Mouse (Mus musculus) limb, embryonic 10.5 days (tissue): ENCODE measurements around the gene Upk1b. TPM values are rescaled to one million over a fixed set of nuclear protein-coding genes. Genes with fewer than 3 reads are reported as not detected.
A peak's percentile ranks its signal among the peaks of the same experiment; 100 is the strongest.

Source experiments
- DNase-seq: peaks from one replicate; pipeline ENCODE4 v3.0.0-alpha.2; 2017; ENCODE audit warnings: low spot score
- H3K27ac ChIP-seq: fragments of 300-500 bp; sonication (generic); 2 replicates; pipeline ENCODE4 v1.5.1; 2016; ENCODE audit warnings: mild to moderate bottlenecking
- H3K27me3 ChIP-seq: fragments of 300-500 bp; sonication (generic); 2 replicates; pipeline ENCODE4 v1.6.1; 2016; ENCODE audit warnings: low read depth, mild to moderate bottlenecking; ENCODE audit not compliant: poor library complexity, severe bottlenecking
- H3K36me3 ChIP-seq: fragments of 300-500 bp; sonication (generic); 2 replicates; pipeline ENCODE4 v1.6.1; 2016; ENCODE audit warnings: mild to moderate bottlenecking, moderate library complexity
- H3K4me1 ChIP-seq: fragments of 300-500 bp; sonication (generic); 2 replicates; pipeline ENCODE4 v1.6.1; 2016
- H3K4me3 ChIP-seq: fragments of 300-500 bp; sonication (generic); 2 replicates; pipeline ENCODE4 v1.5.1; 2016; ENCODE audit warnings: mild to moderate bottlenecking, moderate library complexity
- H3K9me3 ChIP-seq: fragments of 300-500 bp; sonication (generic); replicated peaks from 2 replicates; pipeline ENCODE4 v1.6.1; 2016; ENCODE audit warnings: mild to moderate bottlenecking
- WGBS: fragments of 180-500 bp; shearing (Covaris S2); methylation state at CpG from one replicate; pipeline ENCODE4 v1.1.7; 2016; 5-methylcytosine and 5-hydroxymethylcytosine counted together
- polyA plus RNA-seq: library from polyadenylated mRNA; unstranded; fragments of >200 nt; fragmentation: Nextera tagmentation; extraction: Ambion mirVana; gene quantifications from 2 replicates; pipeline ENCODE4 v1.2.1, GENCODE M21; 2016

Gene Upk1b
- polyA plus RNA-seq, 1 experiment from 2014 or later, result 3.4 TPM

DNA sequence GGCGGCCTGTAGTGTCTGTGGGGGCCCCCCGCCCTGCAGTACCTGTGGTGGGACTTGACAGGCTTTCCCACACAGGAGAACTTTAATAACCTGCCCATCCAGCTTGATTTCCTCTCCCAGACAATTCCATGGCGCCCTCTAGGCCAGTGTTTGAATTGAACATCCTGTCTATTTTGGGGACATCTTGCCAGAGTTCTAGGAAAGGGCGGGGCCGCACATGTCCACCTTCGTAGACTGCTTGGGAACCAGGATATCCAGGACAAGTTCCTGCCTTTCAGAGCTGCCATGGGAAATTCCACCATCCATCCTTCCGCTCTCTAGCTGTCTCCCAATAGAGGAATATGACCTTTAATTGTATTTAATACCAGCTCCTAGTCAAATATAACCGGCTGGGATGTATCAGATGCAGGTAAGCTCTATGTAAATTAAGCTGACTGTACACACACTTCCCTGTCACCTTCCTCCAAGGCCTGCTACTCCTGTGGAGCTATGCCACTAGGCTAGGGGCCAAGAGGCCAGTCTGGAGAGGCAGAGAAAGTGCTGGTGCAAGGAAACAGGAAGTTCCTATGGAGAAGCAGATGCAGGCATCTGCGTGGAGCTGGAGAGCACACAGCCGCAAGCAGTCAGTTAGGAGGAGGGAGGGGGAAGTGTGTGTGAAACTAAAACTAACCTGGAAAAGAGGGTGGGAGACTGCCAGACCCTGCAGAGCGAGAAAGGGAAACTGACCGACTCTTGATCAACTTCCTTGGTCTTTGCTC, 41.8 kb downstream of the Upk1b start:
- H3K4me3 ChIP-seq, result no peak overlapping the region
- DNase-seq, result peak; percentile 27
- peaks cover 32% of the 10 kb centered on the region for H3K36me3 ChIP-seq
- no peaks in the 10 kb centered on the region for H3K27me3 ChIP-seq
- no peak overlapping the region for H3K27ac ChIP-seq
- H3K4me1 ChIP-seq, result peaks cover 34% of the 10 kb centered on the region
- 86% methylated on average over 12 of the region's 12 CpGs for WGBS
- no peaks in the 10 kb centered on the region for H3K9me3 ChIP-seq

DNA sequence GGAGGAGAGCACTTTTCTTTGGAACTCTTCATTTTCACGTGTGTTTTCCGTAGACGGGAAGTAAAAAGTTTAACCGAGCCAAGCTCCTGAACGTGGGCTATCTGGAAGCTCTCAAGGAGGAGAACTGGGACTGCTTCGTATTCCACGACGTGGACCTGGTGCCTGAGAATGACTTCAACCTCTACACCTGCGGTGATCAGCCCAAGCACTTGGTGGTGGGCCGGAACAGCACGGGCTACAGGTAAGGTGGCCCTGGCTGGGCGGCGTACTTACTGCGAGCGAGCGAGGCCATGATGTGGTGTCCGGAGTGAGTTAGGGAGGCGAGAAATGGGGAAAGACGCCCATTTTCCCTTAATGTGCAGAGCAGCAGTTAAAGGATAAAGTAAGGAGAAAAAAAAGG, 42.5 kb downstream of the Upk1b start:
- H3K4me1 ChIP-seq, result peaks cover 40% of the 10 kb centered on the region
- 95% methylated on average over 19 of the region's 19 CpGs for WGBS
- DNase-seq, result peak; percentile 20
- no peak overlapping the region for H3K27ac ChIP-seq
- no peaks in the 10 kb centered on the region for H3K27me3 ChIP-seq
- no peak overlapping the region for H3K4me3 ChIP-seq
- peaks cover 25% of the 10 kb centered on the region for H3K36me3 ChIP-seq
- H3K9me3 ChIP-seq, result no peaks in the 10 kb centered on the region

DNA sequence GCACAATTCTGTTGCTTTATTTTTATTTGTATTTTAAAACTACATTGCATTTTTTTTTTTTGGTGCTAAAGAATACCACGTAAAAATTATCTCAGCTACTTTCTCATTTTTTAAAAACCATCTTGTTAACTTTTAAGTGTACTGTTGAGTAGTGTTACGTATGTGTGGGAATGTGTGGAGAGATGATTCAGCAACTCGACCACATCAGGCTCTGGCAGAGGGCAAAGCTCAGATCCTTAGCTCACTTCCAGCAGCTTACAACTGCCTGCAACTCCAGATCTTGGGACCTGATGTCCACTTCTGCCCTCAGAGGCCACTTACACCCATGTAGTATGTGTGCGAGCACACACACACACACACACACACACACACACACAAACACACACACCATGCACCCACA, 43.6 kb downstream of the Upk1b start:
- Histone ChIP-seq H3K27me3 (no peaks in the 10 kb centered on the region), H3K9me3 (no peaks in the 10 kb centered on the region), H3K4me1 (peaks cover 41% of the 10 kb centered on the region), H3K36me3 (peaks cover 25% of the 10 kb centered on the region), H3K4me3 (no peak overlapping the region), H3K27ac (peak overlapping the region; percentile 47; the same call in 1 of the 2 replicates)
- no peak for DNase-seq
- WGBS, result 85% methylated on average over 4 of the region's 4 CpGs

DNA sequence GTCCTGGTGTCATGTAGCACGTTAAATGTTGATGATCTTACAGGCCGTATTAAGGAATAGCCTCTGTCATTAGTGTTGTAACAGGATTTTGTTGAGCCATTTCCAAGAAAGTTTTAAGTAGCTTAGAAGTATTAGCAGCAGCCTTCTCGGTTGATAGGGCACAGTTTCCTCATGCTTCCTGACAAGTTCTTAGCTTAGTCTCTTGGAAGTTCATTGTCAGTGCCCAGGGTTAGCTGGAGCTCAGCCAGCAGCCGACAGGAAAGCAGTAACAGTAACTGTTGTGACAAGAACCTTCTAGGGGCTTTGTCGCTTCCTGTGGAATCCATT, 44.0 kb downstream of the Upk1b start:
- Histone ChIP-seq H3K4me3 (no peak overlapping the region), H3K36me3 (peaks cover 25% of the 10 kb centered on the region), H3K27ac (peak overlapping the region; percentile 47; the same call in 1 of the 2 replicates), H3K4me1 (peaks cover 42% of the 10 kb centered on the region), H3K27me3 (no peaks in the 10 kb centered on the region), H3K9me3 (no peaks in the 10 kb centered on the region)
- WGBS, result 65% methylated on average over 5 of the region's 5 CpGs
- DNase-seq, result no peak

DNA sequence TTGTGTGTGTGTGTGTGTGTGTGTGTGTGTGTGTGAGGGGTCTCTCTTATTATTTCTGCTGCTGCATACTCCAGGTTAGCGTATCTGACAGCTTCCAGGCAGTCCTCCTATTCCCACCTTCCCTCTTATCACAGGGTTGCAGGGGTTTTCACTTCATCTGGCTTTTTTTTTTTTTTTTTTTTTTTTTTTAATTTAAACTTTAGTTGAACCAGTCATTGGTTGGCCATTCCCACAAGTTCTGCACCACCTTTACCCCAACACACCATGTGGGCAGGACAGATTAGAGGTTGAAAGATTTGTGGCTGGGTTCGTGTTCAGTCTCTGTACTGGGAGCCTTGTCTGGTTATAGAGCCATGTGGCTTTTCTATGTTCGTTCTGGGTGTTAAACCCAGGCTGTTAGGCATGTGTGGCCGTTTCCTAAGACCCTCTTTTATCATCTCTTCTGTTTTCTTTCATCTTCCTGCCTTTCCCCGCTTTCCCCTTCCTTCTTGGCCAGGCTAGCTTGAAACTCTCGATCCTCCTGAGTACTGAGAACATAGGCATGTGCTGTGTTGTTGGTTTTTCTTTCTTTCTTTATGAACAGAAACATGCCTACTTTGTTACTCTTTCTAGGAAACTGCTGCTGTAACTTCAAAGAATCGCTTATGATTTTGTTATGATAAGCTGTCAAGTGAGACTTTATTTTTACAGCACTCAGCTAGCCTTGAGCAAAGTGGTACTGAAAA, 44.5 kb downstream of the Upk1b start:
- H3K27me3 ChIP-seq, result no peaks in the 10 kb centered on the region
- WGBS, result 64% methylated on average over 7 of the region's 7 CpGs

DNA sequence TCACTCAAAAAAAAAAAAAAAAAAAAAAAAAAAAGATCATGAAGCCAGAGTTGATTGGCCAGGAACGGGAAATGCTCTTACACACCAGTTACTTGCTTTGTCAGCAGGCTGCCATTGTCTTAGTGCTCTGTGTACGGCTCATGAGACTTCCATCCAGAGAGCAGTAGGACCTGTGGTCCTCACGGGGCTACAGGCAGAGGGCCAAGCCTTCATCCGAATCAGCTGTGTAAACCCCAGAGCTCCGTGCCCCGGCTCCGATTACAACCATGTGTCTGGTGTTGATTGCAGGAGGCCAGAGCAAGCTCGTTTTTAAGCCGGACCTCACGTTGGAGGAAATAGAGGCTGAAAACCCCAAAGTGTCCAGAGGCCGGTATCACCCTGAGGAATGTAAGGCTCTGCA, 46.5 kb downstream of the Upk1b start:
- no peak overlapping the region for H3K4me3 ChIP-seq
- peaks cover 15% of the 10 kb centered on the region for H3K36me3 ChIP-seq
- no peak overlapping the region for H3K27ac ChIP-seq
- WGBS, result 37% methylated on average over 11 of the region's 11 CpGs
- H3K9me3 ChIP-seq, result no peaks in the 10 kb centered on the region
- no peaks in the 10 kb centered on the region for H3K27me3 ChIP-seq
- H3K4me1 ChIP-seq, result peaks cover 47% of the 10 kb centered on the region
- peak; percentile 39 for DNase-seq

More for the DNA sequence above, 44.5 kb downstream of the Upk1b start:
- H3K4me3 ChIP-seq, result no peak overlapping the region
- no peaks in the 10 kb centered on the region for H3K9me3 ChIP-seq
- H3K4me1 ChIP-seq, result peaks cover 47% of the 10 kb centered on the region
- H3K36me3 ChIP-seq, result peaks cover 21% of the 10 kb centered on the region
- DNase-seq, result peak; percentile 29
- H3K27ac ChIP-seq, result 0 out of 2 replicates have a peak overlapping the region, but pooled peaks have one; percentile 51

DNA sequence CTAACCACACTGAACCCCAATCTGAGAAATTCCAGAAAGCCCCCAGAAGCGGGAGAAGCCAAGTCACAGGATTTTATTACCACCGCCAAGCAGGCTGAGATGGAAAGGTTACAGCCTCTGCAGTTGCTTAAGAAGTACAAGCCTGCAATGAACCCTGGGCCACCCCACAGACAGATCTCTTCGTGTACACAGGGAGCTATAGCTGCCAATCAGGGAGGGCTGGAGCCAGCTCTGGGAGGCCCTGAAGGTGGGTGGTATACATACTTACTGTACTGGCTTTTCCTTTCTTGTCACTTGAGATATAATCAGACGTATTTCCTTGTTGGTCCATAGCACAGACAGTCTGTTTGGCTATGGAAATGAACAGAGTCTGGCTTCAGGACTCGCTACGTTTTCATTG, 49.3 kb downstream of the Upk1b start:
- H3K27me3 ChIP-seq, result no peaks in the 10 kb centered on the region
- WGBS, result 74% methylated on average over 6 of the region's 6 CpGs
- H3K4me3 ChIP-seq, result no peak overlapping the region
- no peak overlapping the region for H3K27ac ChIP-seq
- peaks cover 29% of the 10 kb centered on the region for H3K4me1 ChIP-seq
- peak; percentile 29 for DNase-seq
- H3K9me3 ChIP-seq, result no peaks in the 10 kb centered on the region
- H3K36me3 ChIP-seq, result 0 out of 2 replicates have a peak, but pooled peaks cover 3% of the 10 kb centered on the region

DNA sequence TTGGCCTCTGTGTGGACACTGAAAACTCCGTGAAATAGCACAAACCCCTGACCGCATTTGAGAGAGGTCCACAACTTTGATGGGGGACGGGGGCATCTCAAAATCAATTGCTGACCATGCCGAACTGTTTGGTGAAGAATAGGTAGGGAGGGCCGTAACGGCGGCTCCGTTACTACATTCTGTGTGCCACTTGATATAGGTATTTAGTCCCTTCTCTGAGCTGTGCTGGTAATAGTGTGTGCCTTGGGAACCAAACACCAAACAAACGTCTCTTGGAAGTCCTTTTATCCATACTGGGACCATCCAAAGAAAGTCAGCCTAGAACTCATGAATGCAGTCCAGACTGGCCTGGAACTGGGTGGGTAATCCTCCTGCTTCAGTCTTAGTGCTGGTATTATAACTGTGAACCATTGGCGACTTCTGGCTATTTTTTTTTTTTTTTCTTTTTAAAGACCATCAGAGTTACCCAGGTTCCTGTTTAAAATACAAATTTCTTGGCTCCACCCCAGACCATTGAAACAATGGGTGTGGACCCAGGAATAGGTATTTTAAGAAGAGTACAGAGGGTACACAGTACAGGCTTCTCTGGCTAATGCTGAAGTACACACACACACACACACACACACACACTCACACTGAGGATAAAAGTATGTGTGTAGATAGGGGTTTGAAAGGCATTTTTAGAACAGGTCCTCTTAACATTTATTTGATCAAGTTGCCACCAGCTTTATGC, 56.0 kb downstream of the Upk1b start:
- Histone ChIP-seq H3K4me3 (no peak overlapping the region), H3K4me1 (peaks cover 14% of the 10 kb centered on the region), H3K27me3 (peaks cover 15% of the 10 kb centered on the region; the same call in 1 of the 2 replicates), H3K36me3 (no peaks in the 10 kb centered on the region), H3K9me3 (no peaks in the 10 kb centered on the region), H3K27ac (no peak overlapping the region)
- peak; percentile 27 for DNase-seq
- 90% methylated on average over 10 of the region's 10 CpGs for WGBS

DNA sequence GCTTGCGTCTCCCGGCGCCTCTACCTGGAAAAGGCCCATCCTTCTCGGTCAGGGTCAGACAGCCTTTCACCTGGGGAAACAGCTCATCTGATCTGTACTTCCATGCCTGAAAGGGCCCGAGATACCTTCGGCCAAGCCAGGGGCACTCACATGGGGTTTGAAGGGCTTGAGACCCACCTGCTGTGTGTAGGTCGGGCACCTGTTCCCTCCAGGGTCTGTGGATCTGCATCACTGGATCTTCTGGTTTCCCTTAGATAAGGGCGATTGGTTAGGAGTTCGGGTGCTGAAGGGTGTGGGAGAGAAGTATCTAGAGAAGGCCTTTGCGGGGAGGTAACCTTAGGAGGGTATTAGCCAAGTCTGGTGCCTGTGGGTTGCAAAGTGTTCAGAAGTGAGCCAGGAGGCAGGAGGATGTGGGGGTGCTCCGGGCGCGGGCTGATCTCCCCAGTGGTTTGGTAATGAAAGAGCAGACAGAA, 57.4 kb downstream of the Upk1b start:
- Histone ChIP-seq H3K9me3 (no peaks in the 10 kb centered on the region), H3K4me1 (peaks cover 14% of the 10 kb centered on the region), H3K27ac (peak overlapping the region; percentile 91), H3K36me3 (no peaks in the 10 kb centered on the region), H3K4me3 (peak overlapping the region; percentile 75), H3K27me3 (peaks cover 15% of the 10 kb centered on the region; the same call in 1 of the 2 replicates)
- WGBS, result under 1% methylated on average over 13 of the region's 13 CpGs
- DNase-seq, result peak; percentile 66

DNA sequence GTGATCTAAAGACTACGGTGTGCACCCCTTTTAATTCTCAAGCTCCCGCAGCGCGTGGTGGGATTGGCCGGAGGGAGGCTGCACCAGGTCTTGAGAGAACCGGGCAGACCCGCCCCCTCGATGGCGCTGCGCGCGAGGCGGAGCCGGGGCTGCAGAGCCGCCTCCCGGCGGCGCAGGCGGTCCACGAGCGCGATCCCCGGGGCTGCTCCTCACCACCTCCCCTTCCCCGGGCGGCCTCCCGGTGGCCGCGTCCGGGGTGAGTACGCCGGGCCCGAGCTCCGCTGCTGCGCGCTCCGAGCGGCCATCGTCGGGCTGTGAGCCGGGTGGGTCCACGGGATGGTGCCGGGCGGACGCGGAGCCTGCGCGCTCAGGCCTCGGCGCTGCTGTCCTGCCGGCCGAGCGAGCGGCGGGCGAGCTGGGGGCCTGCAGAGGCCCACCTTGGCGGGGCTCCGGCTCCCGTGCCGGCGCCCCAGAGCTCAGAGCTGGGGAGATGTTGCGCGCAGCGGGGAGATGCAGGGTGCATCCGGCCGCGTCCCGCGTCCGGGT, 57.9 kb downstream of the Upk1b start, which contains the start of gene B4galt4:
Gene B4galt4 (plus strand): TSS at position 152 of the 546 bp plus-strand sequence.
- Histone ChIP-seq H3K4me1 (peaks cover 14% of the 10 kb centered on the region), H3K27me3 (peaks cover 15% of the 10 kb centered on the region; the same call in 1 of the 2 replicates), H3K4me3 (peak within 1 kb of the TSS; percentile 75), H3K36me3 (no peaks in the 10 kb centered on the region), H3K9me3 (no peaks in the 10 kb centered on the region), H3K27ac (peak within 1 kb of the TSS; percentile 91)
- under 1% methylated on average over 63 of the region's 69 CpGs for WGBS
- peak; percentile 86 for DNase-seq

DNA sequence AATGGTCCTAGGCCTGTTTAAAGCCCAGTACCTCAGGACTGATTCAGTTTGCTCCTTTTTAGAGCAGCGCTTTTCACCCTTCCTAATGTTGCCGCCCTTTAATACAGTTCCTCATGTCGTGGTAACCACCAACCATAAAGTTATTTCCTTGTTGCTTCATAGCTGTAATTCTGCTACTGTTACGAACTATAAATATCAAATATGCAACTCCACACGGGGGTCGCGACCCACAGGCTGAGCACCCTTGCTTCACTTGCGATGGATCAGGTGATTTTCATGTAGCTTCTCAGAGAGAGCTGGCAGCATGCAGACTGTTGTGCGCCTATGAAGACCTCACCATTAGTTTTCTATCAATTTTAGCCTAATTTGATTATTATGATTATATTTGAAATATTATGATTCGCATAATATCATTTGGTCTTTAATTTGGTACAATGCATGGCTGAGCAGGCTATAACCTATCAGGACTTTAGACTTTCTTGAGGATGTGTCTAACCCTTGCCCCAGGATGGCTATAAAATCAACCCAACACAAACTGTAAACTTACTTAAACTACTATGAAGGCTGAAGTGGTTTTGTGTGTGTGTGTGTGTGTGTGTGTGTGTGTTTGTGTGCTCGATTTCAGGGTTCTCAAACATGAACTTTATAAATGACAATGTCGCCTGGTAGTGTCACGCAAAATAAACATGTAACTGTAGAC, 58.8 kb downstream of the Upk1b start:
- peaks cover 15% of the 10 kb centered on the region; the same call in 1 of the 2 replicates for H3K27me3 ChIP-seq
- H3K9me3 ChIP-seq, result no peaks in the 10 kb centered on the region
- H3K4me3 ChIP-seq, result peak overlapping the region; percentile 75
- 82% methylated on average over 13 of the region's 13 CpGs for WGBS
- H3K27ac ChIP-seq, result no peak overlapping the region
- peak; percentile 19 for DNase-seq
- H3K4me1 ChIP-seq, result peaks cover 14% of the 10 kb centered on the region
- no peaks in the 10 kb centered on the region for H3K36me3 ChIP-seq

DNA sequence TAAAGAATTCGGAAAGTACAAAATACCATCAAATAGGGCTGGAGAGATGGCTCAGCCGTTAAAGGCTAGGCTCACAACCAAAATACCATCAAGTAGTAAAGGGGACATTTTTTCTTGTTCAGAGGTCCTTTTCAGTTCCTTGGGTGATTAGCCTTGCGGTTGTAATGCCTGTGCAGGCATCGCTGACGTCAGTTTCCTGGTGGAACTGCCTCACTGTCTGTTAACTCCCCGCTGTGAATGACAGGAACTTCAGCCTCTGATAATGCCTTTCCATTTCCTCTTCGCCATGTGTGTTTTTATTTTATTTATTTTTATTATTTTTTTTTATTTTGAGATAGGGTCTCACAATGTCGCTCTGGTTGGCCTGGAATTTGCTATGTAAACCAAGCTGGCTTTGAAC, 69.2 kb downstream of the Upk1b start:
- WGBS, result 61% methylated on average over 8 of the region's 8 CpGs

More for the DNA sequence above, 69.2 kb downstream of the Upk1b start:
- Histone ChIP-seq H3K27me3 (no peaks in the 10 kb centered on the region), H3K27ac (no peak overlapping the region), H3K4me3 (no peak overlapping the region), H3K4me1 (no peaks in the 10 kb centered on the region), H3K9me3 (no peaks in the 10 kb centered on the region), H3K36me3 (no peaks in the 10 kb centered on the region)
- no peak for DNase-seq
